Mouse (Mus musculus) heart, adult 8-10 months (tissue): Measurements from ENCODE around the gene Dnajc16. TPM values are rescaled to one million over a fixed set of nuclear protein-coding genes. Genes with fewer than 3 reads are reported as not detected.
"Not testable (repeated sequence)": the region's sequence is repeated elsewhere in the genome, so short reads cannot be mapped to it uniquely, and the experiment has no call there.

ENCODE experiments used
- DNase-seq: peaks from one replicate; pipeline ENCODE4 v3.0.0; 2022; ENCODE audit warnings: low spot score
- total RNA-seq, 4 experiments: library from RNA; stranded (reverse); gene quantifications; 2 replicates each; pipeline ENCODE4 v1.2.4; 2022

The Dnajc16 gene
- total RNA-seq, 4 experiments from 2014 or later: 23.2 to 28.7 (median 25.0) TPM

- DNase-seq: no peak
These were observed 5.6 kb upstream of the Dnajc16 start for GRCm38 (mm10) chr4:141796356-141796755.

- DNase-seq: no peak
These were observed 3.4 kb upstream of the Dnajc16 start for GRCm38 (mm10) chr4:141794152-141794535.

GRCm38 (mm10) chr4:141793282-141794151, 2.8 kb upstream of the Dnajc16 start, which contains the start of gene Casp9:
Gene Casp9, plus strand, starts transcription at chr4:141793612.
- peak; percentile 98 for DNase-seq

GRCm38 (mm10) chr4:141792554-141793281, 2.0 kb upstream of the Dnajc16 start:
- DNase-seq: no peak

GRCm38 (mm10) chr4:141791951-141792350, 1.2 kb upstream of the Dnajc16 start:
- DNase-seq: no peak

- DNase-seq: no peak
These were observed 755 bp upstream of the Dnajc16 start for GRCm38 (mm10) chr4:141791486-141791885.

GRCm38 (mm10) chr4:141789564-141790218, 1.0 kb downstream of the Dnajc16 start:
- DNase-seq: no peak

GRCm38 (mm10) chr4:141787462-141787861, 3.3 kb downstream of the Dnajc16 start:
- no peak for DNase-seq

GRCm38 (mm10) chr4:141787046-141787445, 3.7 kb downstream of the Dnajc16 start:
- no peak for DNase-seq

- no peak for DNase-seq
These were observed 4.6 kb downstream of the Dnajc16 start for GRCm38 (mm10) chr4:141786141-141786540.

- DNase-seq: no peak
These were observed 5.9 kb downstream of the Dnajc16 start for GRCm38 (mm10) chr4:141784835-141785234.

GRCm38 (mm10) chr4:141781201-141781985, 9.3 kb downstream of the Dnajc16 start:
- no peak for DNase-seq

GRCm38 (mm10) chr4:141779828-141780227, 10.9 kb downstream of the Dnajc16 start:
- DNase-seq: no peak

GRCm38 (mm10) chr4:141773019-141773418, 17.7 kb downstream of the Dnajc16 start:
- DNase-seq: not testable (repeated sequence)

- DNase-seq: no peak
These were observed 18.9 kb downstream of the Dnajc16 start for GRCm38 (mm10) chr4:141771823-141772222.

- no peak for DNase-seq
These were observed 21.1 kb downstream of the Dnajc16 start for GRCm38 (mm10) chr4:141769501-141770160.

GRCm38 (mm10) chr4:141767353-141768036, 23.2 kb downstream of the Dnajc16 start:
- DNase-seq: no peak

GRCm38 (mm10) chr4:141766668-141767352, 23.9 kb downstream of the Dnajc16 start:
- peak; percentile 81 for DNase-seq

- peak; percentile 34 for DNase-seq
These were observed 24.4 kb downstream of the Dnajc16 start for GRCm38 (mm10) chr4:141766316-141766667.

GRCm38 (mm10) chr4:141765008-141765407, 25.7 kb downstream of the Dnajc16 start:
- no peak for DNase-seq
